Mouse (Mus musculus): ENCODE data around the gene Pfn1. TPM values are rescaled to one million over a fixed set of nuclear protein-coding genes. Genes with fewer than 3 reads are reported as not detected.

The Pfn1 gene
- polyA plus RNA-seq, 3 experiments from 2014 or later, result 3,037 to 4,758 (median 3,214) TPM

GRCm38 (mm10) chr11:70630129-70630528 lies 24.3 kb downstream of the Pfn1 start:
- ATAC-seq, result no peak

GRCm38 (mm10) chr11:70629557-70629956 lies 24.9 kb downstream of the Pfn1 start:
- ATAC-seq, result no peak

- ATAC-seq, result no peak
These were observed 26.0 kb downstream of the Pfn1 start for GRCm38 (mm10) chr11:70628431-70628830.

GRCm38 (mm10) chr11:70626877-70627276 lies 27.6 kb downstream of the Pfn1 start:
- no peak for ATAC-seq

GRCm38 (mm10) chr11:70625473-70625872 lies 29.0 kb downstream of the Pfn1 start:
- ATAC-seq, result no peak

DNA sequence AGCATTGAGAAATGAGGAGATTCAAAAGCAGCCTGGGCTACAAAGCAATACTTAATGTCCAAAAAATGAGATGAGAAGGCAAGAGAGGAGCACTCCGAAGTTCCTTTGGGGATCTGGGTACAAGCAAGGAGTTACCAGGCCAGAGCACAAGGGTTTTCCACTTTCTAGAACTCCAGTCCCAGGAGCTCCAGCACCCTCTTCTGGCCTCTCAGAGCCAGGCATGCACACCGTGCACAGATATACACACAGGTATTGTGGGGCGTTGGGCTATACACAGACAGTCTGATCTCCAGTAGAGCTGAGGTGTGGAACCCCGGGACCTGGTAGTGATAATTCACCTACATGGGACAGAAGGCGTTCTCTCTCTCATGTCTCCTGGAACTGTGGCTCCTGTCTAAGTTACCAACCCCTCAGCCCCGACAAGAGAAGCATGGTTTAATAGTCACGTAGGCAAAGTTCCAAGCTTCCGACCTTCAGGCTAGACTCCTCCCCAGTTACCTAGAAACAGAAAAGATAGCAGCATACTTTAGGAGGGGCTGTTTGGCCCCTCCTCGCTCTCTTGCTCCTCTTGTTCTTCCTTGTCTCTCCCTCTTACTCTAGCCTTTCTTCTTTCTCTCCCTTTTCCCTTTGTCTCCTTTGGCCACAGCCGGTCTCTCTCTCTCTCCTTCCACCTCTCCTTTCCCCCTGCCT lies 31.2 kb downstream of the Pfn1 start:
- no peak for ATAC-seq

DNA sequence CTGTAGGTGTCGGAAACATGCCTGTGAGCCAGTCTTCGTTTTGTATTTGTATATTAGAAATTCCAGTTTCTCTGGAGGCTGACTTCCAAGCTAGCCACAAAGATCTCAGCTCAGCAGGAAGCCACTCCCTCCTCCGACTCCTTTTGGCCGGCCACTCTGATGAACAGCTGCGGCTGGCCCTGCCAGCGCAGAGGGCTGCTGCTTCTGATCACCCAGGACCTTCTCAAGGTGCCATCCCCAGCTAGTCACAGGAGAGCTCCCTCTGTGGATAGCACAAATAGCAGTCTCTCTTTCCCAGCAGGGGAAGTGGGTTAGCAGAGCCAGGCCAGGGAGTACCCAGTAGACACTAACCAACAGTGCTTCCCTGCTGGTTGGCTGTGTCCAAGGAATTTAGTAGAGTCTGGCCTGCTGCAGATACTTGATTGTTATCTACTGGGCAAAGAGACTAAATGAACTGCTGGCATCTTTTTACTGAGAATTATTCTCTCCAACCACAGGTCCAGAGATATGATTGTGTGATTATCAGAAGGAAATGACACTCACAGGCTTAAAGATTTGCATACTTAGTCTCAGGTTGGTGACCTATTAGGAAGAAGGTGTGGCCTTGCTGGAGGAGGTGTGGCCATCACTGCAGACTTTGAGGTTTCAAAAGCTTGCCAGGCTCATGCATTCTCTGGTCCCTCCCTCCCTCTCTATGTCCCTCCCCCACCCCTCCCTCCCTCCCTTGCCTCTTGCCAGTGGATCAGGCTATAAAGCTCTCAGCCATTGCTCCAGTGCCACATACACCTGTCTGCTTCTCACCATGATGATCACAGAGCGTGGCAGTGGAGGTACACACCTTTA lies 32.3 kb downstream of the Pfn1 start:
- peak; percentile 54 for ATAC-seq

- no peak for ATAC-seq
These were observed 35.3 kb downstream of the Pfn1 start, which contains the start of gene Chrne for GRCm38 (mm10) chr11:70619101-70619500. Gene Chrne (minus strand): TSS chr11:70619216.

DNA sequence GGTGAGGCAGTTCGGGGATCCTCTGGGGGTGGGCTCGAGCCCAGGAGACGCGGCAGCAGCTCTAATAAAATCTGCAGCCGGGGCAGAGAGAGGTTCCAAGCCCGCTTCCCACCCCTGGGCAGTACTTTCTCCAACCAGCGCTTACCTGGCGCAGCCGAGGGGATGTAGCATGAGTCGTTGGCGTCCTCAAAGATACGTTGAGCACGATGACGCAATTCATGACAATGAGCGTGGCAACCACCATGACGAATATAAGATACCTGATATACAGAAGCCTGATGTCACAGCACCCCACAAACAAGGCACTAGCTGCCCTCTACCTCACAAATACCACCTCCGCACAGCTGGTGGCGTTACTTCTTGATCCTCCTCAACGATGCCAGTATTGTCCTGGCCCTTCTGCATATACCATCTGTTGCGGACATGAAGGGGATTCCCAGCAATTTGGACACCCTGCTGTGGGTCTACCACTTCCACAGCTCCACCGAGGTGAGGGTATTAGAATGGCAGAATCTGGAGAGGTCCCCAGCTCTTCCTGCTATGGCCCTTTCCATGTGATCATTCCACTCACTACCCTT lies 38.8 kb downstream of the Pfn1 start, which contains the start of gene 4930544D05Rik:
Gene 4930544D05Rik, plus strand, starts transcription at position 333 of the 578 bp plus-strand sequence.
- ATAC-seq, result peak; percentile 74

- peak; percentile 96 for ATAC-seq
These were observed 39.4 kb downstream of the Pfn1 start for GRCm38 (mm10) chr11:70615074-70615473.

GRCm38 (mm10) chr11:70612505-70612904 lies 41.9 kb downstream of the Pfn1 start:
- ATAC-seq, result no peak

DNA sequence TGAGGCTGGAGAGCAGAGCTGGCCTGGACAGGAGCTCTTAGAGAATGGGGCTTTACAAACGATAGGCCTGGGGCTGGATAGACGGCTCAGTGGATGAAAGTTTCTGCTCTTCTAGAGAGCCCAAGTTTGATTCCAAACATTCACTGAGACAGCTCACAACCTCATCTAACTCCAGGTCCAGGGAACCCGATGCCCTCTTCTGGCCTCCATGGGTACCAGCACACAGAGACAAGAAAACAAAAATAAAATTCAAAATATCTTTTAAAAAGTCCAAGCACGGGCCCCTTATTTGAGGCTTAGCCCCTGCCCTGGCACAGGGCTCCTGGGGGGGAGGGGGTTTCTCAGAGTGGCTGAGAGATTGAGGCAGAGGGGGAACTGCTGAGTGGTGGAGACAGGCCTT lies 43.7 kb downstream of the Pfn1 start:
- ATAC-seq, result no peak

DNA sequence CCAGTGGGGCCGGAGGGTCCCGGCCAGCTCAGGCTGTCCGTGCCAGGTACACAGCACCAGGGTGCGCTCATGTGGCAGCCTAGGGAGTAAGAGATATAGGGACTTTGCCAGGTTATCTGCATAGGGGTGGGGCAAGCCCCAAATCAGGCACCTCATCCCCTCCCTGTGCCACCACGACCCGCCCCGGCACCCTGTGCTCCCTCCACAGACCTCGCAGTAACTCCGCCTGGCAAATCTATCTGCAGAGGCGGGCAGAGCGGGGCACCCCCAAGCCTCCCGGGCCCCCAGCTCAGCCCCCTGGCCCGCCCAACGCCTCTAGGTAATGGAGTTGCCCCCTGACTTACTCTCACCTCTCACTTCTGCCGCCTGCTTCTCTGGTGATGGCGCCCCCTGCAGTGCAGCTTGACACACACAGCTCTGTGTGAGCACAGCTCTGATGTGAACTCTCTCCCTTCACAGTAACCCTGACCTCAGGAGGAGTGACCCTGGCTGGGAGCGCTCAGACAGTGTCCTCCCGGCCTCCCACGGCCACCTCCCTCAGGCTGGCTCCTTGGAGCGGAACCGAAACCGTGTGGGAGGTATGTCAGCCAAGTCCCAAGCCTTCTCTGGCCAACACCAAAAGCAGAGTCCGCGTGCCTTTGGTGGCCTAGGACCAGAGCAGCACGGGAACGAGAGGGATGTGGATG lies 45.9 kb downstream of the Pfn1 start:
- no peak for ATAC-seq

GRCm38 (mm10) chr11:70607611-70608010 lies 46.8 kb downstream of the Pfn1 start:
- ATAC-seq, result no peak

- ATAC-seq, result no peak
These were observed 47.7 kb downstream of the Pfn1 start for GRCm38 (mm10) chr11:70606717-70607116.

GRCm38 (mm10) chr11:70605024-70605566 lies 49.3 kb downstream of the Pfn1 start:
- ATAC-seq, result peak; percentile 77

Other genes starting within 250 kb of the Pfn1 start
- gene Pelp1, start 244.6 kb downstream of the Pfn1 start, polyA plus RNA-seq (2017; shearing (Covaris generic)), result 1 to 10 TPM; 5.2 to 7.3 (median 6.5) TPM
- 100 to 1,000 TPM in 2 of 3 experiments, 10 to 100 TPM in 1; 50.6 to 129 (median 119) TPM for gene Arrb2, start 222.0 kb downstream of the Pfn1 start, polyA plus RNA-seq (2017; shearing (Covaris generic))
- 10 to 100 TPM; 76.7 to 81.3 (median 80.3) TPM for gene Med11, start 202.7 kb downstream of the Pfn1 start, polyA plus RNA-seq (2017; shearing (Covaris generic))
- not detected for gene Zmynd15, start 195.2 kb downstream of the Pfn1 start, polyA plus RNA-seq (2017; shearing (Covaris generic))
- gene Cxcl16, start 194.7 kb downstream of the Pfn1 start, polyA plus RNA-seq (2017; shearing (Covaris generic)), result under 1 TPM; 0.62 to 0.85 (median 0.72) TPM
- 1 to 10 TPM; 1.6 to 3.2 (median 2.3) TPM for gene Tm4sf5, start 149.4 kb downstream of the Pfn1 start, polyA plus RNA-seq (2017; shearing (Covaris generic))
- not detected for gene Vmo1, start 140.0 kb downstream of the Pfn1 start, polyA plus RNA-seq (2017; shearing (Covaris generic))
- gene Gltpd2, start 135.4 kb downstream of the Pfn1 start, polyA plus RNA-seq (2017; shearing (Covaris generic)), result not detected
- gene Psmb6, start 129.3 kb downstream of the Pfn1 start, polyA plus RNA-seq (2017; shearing (Covaris generic)), result 100 to 1,000 TPM; 376 to 387 (median 385) TPM
- not detected for gene Gm40193, start 121.7 kb downstream of the Pfn1 start, polyA plus RNA-seq (2017; shearing (Covaris generic))
- 1 to 10 TPM; 1.8 to 2.1 (median 2.0) TPM for gene Pld2, start 114.6 kb downstream of the Pfn1 start, polyA plus RNA-seq (2017; shearing (Covaris generic))
- 10 to 100 TPM in 1 of 3 experiments, 1 to 10 TPM in 2; 6.2 to 11.8 (median 9.2) TPM for gene Mink1, start 91.8 kb downstream of the Pfn1 start, polyA plus RNA-seq (2017; shearing (Covaris generic))
- not detected for gene 4930544D05Rik, start 38.8 kb downstream of the Pfn1 start, polyA plus RNA-seq (2017; shearing (Covaris generic))
- 1 to 10 TPM in 1 of 3 experiments, under 1 TPM in 2; 0.51 to 3.0 (median 0.78) TPM for gene Chrne, start 35.4 kb downstream of the Pfn1 start, polyA plus RNA-seq (2017; shearing (Covaris generic))
- gene Gp1ba, start 15.5 kb downstream of the Pfn1 start, polyA plus RNA-seq (2017; shearing (Covaris generic)), result under 1 TPM; 0.17 to 0.69 (median 0.21) TPM
- gene Rnf167, start 7.4 kb downstream of the Pfn1 start, polyA plus RNA-seq (2017; shearing (Covaris generic)), result 100 to 1,000 TPM; 276 to 454 (median 423) TPM
- gene Slc25a11, start 7.2 kb downstream of the Pfn1 start, polyA plus RNA-seq (2017; shearing (Covaris generic)), result 100 to 1,000 TPM in 2 of 3 experiments, 10 to 100 TPM in 1; 85.3 to 111 (median 111) TPM
- gene Eno3, start 2.6 kb upstream of the Pfn1 start, polyA plus RNA-seq (2017; shearing (Covaris generic)), result 10 to 100 TPM in 2 of 3 experiments, 1 to 10 TPM in 1; 6.2 to 27.4 (median 21.7) TPM
- 100 to 1,000 TPM; 131 to 155 (median 137) TPM for gene Spag7, start 14.8 kb upstream of the Pfn1 start, polyA plus RNA-seq (2017; shearing (Covaris generic))
- gene Camta2, start 33.5 kb upstream of the Pfn1 start, polyA plus RNA-seq (2017; shearing (Covaris generic)), result 10 to 100 TPM; 11.5 to 17.1 (median 12.8) TPM
- 1 to 10 TPM in 1 of 3 experiments, under 1 TPM in 1, not detected in 1; 0.44 to 1.0 TPM for gene Inca1, start 45.5 kb upstream of the Pfn1 start, polyA plus RNA-seq (2017; shearing (Covaris generic))
- gene Kif1c, start 45.9 kb upstream of the Pfn1 start, polyA plus RNA-seq (2017; shearing (Covaris generic)), result 1 to 10 TPM in 2 of 3 experiments, under 1 TPM in 1; 0.99 to 2.0 (median 1.3) TPM
- 1 to 10 TPM; 3.4 to 5.8 (median 4.6) TPM for gene Zfp3, start 109.6 kb upstream of the Pfn1 start, polyA plus RNA-seq (2017; shearing (Covaris generic))
- gene Scimp, start 157.9 kb upstream of the Pfn1 start, polyA plus RNA-seq (2017; shearing (Covaris generic)), result 1 to 10 TPM in 1 of 3 experiments, under 1 TPM in 1, not detected in 1; 0.67 to 1.1 TPM
- gene Rabep1, start 190.1 kb upstream of the Pfn1 start, polyA plus RNA-seq (2017; shearing (Covaris generic)), result 10 to 100 TPM in 2 of 3 experiments, 1 to 10 TPM in 1; 9.9 to 13.0 (median 11.4) TPM